Mouse (Mus musculus): ENCODE measurements at regions not wholly inside any gene's neighbourhood (a gene's known extent, or its start where the extent isn't known, plus 50 kb on each side); places are given as distances from the start of the nearest gene placed in this dataset.
"Not testable (repeated sequence)": the region's sequence is repeated elsewhere in the genome, so short reads cannot be mapped to it uniquely, and the experiment has no call there.

DNA sequence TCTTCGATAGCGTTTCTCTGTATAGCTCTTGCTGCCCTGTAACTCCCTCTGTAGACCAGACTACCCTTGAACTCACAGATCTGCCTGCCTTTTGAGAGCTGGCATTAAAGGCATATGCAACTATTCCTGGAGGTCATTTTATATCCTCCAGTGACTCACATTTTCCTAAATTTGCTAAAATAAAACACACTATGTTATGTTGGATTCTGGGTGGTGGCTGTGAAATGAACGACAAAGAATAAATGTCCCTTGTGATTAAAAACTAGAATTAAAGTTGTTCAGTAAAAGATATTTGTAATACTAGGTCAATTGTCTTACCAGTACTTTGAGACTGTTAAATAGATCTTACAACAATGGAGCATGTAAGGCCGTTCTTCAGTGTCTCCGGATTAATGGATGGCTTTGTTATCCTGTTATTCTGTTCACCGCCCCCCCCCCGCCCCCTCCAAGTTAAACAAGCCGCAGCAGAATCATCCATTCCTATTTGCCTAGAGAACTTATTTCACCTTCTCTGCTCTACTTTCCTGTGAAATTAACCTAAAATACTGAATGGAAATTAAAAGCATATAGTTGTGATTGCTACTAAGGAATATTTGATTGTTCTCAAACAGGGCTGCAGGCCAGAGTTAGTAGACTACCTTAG, 240.4 kb downstream of the Mef2c start:
- no peak for DNase-seq

DNA sequence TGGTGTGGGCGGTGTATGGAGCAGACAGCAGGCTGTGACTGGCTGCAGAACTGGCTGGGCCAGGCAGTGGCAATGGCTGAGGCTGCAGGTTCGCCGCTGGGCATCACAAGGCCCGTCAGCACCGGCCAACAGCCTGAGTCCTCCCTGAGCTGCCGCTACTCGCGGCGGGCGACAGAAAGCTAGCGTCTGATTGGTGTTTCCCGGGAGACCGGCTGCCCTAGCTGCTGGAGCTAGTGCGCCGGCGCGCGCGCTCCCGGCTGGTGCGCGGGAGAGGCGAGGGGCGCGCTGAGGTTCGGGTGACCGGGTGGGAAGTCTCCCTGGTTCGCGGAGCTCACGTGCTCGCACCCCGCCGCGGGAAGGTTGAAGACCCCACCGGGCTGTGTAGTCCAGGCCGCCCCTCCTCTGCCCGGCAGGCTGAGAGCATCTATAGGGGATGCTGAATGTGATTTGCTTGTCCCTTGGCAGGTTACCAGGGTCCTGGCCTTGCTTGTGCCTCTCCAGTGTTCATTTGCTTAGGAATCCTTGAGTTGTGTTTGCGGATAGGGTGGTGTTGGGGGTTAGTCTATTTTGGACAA, 241.2 kb downstream of the Mef2c start:
- DNase-seq, result no peak

DNA sequence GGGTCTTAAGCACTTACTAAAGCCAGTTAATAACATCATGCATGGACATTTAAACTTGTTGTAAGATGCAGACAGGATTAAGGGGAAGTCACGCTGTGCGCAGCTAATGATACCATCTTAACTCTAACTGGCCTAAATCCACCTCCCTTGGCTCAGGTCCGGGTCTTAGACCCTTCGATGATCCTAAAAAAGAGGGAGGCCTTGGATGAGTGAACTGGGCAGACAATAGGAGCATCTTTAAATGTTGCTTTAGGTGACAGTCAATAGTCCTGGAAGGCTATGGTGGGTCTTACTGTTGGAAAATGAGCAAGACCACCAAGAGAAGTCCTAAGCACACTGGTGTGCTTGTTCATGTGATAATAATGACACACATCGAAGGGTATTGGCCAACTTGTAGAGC, 242.1 kb downstream of the Mef2c start:
- DNase-seq, result no peak

DNA sequence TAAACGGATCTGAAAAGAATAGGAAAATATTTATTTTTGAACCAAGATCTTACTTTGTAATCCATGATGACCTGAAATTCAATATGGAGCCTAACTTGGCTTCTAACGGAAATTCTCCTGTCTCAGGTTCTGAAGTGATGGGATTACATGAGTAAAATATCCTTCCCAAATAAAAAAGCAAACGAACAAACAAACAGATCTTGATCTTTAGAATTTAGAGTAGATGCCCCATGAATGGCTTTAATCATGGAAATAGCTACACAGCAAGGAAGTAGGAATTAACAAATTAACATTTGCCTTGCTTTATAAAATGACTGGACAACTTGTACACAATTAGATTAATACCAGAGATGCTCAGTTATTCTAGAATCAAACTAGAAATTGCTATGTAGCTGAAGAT, 243.8 kb downstream of the Mef2c start:
- DNase-seq, result no peak

DNA sequence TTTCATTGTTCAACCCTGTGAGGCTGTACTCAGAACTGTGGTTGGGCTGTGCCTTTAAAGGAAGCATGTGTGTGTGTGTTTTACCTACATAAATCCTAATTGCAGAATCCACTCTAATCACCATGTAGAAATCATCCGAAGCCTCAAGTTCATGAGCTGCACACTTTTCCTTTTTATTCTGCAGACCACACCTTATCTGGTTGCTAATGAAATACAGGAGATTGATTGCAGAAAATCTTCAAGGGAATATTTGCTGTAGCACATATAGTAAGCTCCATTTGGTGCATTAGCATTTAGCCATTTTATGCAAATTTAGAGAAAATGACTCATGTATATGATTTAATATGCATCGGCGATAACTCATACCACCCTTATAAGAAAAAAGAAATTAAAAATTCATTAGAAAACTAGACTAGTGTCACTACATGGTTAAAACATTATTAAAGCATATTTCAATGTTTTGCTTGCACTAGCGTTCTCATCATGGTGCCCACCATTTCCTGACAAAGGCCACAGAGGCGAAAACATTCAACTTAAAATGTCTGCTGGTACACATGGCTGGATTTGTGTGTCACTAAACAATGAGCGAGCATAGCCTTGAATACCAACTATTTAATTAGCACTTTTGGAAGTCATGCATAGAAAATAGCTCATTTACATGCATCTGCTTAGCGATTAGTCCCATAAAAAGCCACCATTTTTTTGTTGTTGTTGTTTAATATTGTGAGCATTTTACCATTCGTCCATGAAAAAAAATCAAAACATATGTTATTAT, 245.7 kb downstream of the Mef2c start:
- DNase-seq, result no peak

DNA sequence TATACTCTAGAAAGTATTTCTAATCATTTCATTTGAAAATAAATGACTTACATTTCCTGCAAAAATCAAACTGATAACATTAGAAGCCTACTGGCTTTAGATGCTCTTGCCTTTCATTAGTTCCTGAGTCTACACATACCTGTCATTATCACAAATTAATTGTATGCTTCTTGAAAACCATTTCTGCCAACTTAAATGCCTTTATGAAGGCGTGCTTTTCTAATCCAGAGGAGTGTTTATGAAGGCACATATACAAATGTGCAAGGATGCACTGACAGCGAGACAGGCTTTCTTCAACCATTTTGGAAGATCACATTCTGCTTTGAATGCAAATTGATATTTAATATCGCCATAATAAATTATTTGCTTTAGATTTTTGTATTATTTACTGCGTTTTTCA, 246.6 kb downstream of the Mef2c start:
- DNase-seq, result no peak

DNA sequence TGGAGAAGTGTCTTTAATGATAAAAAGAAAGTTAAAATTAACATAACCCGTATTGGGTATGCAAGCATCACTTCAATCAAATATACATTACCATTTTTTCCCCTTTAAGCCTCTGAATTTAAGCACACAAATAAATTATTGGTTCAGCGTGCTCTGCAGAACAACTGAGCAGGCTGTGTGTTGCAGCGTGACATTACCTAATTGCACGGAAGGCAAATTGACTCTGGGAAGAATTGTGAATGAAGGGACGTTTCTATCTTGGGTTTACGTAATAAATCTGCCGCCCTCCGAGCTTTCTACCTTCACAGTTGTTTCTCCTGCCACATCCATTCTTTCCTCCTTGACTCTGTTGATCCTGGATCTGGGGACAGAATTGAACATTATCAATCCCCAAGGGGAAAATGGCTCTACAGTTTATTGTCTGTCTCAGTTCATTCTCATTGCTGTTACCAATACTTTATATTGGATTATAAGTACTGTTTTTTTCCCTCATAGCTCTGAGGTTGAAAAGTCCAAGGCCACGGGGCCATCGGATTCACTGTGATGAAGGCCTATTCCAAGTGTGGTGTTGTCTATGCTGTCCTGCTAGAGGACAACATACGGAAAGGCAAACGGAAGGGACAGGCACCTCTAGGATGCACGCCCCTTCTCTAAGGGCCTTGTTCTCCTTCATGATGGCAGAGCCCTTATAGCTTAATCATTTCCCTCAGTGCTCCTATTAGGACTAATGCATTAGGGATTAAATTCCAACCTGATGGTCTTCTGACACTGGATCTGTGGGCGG, 256.7 kb downstream of the Mef2c start:
- DNase-seq, result no peak

DNA sequence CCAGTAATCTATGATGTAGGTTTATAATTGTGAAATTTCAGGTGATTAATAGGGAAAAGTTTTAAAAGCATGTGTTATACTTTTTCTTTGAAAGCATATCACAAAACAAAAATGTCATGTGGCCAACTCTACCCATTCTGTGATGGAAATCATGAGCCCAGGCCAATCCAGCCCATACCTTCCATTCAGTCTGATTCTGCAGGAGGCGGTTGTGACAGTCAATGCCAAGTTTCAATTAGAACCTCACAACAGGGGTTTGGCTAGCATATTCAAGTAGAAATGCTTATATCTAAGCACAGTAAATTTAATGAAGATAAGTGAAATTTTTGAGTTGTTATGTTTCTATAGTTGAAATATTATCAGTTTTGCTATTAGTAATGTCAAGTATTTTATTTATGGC, 258.6 kb downstream of the Mef2c start:
- DNase-seq, result no peak

DNA sequence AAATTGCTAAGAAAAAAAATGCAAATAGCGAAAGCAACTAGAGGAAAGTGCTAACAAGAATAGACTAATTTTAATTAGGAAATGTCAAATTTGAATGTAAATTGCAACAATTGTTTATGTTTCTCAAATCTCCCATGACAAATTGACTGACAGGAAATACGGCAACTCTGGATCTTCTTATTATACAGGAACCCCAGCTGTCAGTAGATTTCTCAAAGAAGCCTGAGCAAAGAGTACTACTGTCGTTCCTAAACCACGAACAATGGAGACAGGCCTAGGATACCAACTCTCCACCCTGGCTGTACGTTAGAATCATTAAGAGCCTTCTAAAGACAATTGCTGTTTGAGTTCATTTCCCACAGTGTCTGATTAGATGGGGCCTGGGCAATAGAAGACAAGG, 259.5 kb downstream of the Mef2c start:
- DNase-seq, result not testable (repeated sequence)

DNA sequence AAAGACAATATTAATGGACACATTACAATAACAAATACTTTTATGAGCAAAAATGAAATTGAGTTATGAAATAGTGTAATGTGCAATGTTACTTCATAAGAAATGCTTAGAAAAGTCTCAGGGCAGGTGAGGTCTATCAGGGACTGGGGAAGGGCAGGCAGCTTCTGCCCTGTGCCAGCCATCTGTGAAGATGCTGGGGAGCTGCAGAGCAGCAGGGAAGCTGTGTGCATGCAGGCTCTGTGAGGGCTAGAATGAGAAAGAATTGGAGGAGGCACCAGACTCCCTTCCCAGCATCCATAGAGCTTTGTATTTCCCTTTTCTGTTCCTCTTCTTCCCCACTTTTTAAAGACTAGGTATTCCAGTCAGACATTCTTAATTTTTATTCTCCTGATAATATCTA, 281.8 kb downstream of the Mef2c start:
- DNase-seq, result no peak

DNA sequence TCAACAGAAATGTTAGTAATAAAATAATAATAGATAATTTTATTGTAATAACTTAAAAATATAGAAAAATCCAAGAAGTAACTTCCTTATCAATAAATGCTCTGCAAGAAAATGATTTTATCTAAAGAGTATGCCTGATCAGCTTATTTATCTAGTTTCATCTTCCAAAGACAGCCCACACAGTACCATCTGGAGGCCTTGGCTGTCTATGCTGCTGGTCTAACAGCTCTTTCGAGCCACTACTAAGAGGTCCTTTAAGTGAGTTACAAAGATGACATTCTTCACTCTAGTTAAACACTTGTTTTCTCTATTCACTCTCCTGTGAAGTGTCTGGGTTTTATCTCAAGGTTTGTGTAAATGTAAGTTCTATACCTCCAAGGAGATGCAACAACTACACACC, 305.7 kb downstream of the Mef2c start:
- no peak for DNase-seq

DNA sequence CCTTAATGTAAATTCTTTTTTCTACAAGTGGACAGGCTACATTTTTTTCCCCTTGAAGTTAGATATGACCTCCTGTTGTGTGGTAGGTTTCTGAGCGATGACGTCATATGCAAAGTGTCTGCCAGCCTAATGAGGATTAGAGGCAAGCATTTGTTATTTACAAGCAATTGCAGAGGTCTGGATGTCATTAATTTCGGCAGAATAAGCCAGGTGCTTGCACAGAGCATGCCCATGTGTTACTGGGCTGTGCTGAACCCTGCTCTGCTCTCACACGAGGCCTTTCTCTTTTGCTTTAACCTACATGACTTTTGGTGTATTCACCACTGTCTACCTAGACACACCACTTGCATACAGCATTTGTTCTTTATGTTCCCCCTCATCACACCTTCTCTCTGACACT, 316.5 kb downstream of the Mef2c start:
- no peak for DNase-seq

DNA sequence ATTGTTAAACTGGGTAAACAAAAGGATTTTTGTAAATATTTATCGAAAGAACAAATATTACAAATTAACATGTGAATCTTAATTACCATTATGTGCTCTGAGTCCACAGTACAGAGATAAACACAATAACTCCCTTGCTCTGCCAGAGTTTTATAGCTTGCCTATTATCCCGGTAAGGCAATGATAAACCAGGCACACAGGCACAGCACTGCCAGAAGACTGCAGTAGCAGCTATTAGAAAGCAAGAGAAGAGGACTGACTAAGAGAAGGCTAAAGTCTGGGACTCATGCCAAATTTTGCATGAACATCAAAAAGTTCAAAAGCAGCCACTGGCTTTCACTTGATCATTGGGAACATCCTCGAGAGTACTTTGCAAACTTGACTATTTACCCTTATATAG, 316.9 kb downstream of the Mef2c start:
- no peak for DNase-seq

DNA sequence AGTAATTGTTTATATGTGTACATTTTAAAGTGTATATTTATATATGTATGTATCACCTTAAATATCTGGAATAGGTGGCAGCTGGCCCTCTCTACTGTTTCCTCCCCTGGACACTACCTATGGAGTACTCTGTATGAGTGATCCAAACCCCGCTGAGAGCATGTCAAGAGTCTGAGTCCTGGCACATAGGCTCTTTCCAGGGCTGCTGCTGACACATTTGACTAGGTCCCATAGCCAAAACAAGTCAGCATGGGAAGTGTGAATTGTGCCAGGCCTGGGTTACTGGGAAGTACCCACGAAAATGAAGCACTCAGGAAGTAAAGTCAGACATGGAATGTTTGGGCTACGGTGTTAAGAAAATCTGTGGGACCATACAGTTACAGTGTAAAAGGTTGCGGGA, 321.1 kb downstream of the Mef2c start:
- no peak for DNase-seq

DNA sequence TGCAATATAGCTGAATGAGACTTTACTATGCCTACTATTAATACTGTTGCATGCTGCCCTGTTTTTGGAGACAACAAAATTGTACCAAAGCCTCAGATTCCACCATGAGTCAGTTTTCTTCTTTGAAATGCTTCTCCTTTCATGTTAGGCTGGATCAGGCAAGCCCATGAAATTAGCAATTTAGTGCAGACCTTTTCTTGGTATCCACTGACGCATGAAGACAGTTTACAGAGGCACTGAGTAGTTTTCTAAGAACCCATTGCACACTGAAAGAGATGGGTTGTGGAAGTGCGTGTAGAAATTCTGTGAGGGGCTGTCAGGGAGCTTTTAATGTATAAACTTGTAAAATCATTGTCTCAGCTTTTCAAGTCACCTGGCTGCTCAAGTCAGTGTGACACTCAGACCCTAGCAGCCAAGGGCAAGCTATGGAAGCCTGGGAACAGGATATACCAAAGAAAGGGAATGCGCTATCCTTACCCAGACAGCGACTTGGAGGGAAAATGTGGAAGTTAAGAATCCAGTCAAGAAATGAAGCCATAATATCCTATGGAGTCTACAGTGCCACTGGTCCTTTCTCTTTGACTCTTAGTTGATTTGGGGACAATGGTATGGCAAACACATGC, 323.1 kb downstream of the Mef2c start:
- DNase-seq, result no peak

DNA sequence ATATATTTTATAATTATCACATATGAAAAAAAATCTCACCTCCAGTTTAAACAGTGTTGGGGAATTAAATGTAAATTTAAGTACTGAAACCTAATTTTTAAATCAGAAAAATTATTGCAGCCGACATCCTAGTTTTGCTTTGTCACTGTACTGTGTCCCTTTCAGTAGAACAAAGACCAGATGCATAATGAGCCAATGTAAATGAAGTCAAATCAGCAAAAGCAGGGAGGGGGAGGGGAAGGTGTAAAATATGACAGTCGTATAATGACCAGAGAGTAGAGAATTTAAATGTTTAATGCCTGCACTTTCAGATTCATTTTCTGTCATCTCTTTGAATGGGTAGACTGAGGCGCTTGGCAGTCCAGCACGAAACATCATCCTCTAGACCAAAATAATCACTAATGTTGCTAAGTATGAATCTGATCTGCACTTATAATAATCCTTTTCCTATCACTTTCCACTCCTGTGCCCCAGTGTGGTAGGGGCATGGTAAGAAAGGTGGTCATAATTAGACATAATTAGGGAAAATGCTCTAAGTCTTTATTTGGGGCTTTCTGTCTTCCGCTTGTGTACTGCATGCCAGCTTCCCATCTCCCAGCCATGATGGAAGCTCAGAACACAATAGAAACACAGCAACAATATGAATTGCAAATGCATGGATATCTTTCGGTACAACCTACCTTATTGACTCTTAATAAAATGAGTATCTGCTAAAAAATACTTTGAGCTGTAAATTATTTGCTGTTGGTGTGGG, 356.0 kb upstream of the Tmem161b start:
- no peak for DNase-seq

DNA sequence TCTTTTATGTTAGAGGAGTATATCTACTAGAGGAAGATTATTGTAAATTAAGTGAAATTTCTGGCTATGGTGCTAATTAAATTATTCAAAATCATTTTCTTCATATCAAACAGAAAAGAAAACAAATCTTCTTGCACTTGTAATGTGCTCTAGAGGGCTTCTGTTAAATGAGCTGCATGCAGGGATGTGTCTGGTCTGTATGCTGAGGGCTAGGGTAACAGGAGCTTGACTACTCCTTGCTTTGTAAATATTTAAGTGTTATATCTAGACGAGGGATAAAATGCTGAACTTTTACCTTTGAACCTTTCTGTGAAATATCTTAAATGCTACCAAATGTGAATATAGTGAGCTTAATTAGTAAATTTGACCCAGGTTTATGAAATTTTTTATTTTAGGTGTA, 354.9 kb upstream of the Tmem161b start:
- DNase-seq, result no peak

DNA sequence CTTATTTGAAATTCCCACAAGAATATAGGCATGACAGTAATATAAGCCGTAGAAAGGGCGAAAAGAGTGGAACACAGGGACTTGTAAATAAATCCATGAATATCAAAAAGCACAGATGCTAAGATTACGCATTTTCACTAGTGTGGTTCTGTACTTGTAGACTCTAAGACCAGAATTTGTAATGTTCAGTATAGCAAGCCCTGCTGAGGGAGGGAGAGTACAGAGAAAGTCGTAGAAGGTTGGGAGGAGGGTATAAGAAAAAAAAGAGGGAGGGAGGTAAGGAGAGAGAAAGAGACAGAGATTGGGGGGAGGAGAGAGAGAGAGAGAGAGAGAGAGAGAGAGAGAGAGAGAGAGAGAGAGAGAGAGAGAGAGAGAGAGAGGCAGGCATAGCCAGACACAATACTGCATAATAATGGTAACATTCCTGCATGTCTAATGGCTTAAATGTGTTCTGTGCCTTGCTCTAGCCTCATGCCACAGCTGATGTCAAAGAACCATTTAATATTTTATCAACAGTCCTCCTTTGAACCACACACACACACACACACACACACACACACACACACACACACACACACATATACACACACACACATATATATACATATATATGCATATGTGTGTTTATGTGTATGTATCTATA, 354.1 kb upstream of the Tmem161b start:
- DNase-seq, result no peak

DNA sequence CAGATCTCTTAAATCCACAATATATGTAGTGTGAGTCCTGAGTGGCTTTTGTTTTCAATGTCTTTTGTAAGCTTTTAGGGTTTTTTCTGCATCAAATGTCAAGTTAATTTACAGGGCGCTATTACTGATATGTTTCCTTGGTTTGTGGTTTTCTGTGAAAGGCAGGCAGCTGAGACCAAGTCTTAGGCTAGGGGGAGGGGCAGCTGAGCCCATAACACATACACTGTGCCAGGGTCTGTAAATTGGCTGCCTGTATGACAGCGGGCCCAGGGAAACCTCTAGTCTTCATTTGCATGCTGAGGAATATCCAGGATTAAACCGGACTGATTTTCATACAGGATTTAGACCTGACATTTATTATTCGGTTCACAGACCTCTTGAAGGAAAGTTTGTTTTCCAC, 353.2 kb upstream of the Tmem161b start:
- DNase-seq, result no peak

DNA sequence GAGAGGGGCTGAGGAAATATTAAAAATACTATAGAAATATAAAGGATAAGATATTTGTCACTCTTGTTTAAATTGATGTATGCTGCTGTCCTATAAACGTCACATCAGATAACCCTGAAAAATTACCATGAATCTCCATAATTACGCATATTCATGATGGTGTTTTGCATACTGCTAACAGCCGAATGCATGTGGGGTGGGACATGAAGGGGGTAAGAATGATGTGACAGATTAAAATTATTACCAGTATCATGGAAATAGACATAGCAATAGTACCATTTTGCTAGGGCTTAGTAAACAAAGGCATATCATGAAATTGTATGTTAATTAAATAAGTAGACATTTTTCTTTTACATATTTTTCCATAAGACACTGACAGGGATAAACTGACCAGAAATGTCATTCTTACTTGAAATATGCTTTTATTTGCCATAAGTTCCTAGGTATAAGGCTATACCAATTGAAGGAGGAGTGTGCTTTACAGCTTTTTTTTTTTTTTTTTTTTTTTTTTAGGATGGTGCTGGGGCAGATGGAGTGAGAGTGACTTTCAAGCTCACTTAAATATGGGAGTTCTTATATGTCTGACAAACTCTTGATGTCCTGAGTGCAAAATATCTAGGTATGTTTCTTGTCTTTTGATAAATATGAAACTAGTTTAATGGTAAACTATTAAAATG, 349.8 kb upstream of the Tmem161b start:
- no peak for DNase-seq

DNA sequence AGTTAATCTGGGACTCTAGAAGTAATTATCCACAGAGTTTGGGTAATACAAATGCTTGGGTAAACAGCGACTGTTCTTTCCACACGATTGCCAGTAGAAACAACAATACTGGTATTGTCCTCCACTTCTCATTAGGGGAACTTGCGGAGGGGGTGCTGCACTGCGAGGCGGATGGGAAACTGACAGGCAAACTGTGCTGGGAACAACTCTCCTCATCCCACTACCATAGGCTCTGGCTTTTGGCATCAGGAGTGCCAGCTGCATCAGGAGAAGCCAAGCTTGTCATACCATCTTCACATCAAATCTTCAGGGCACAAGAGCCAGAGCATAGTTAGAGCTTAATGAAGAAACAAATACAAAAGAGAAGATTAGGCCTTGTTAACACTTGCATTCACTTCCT, 349.2 kb upstream of the Tmem161b start:
- DNase-seq, result no peak

Measured in thymus, postnatal 25 days (tissue).